Mouse (Mus musculus) small intestine, adult 2 months (tissue): ENCODE data around the gene Fchsd2. TPM values are rescaled to one million over a fixed set of nuclear protein-coding genes. Genes with fewer than 3 reads are reported as not detected.

Experiments
- H3K27ac ChIP-seq: fragments of 200-500 bp; 2 replicates; pipeline ENCODE4 v1.5.1; 2012; ENCODE audit warnings: low read depth, low read length, control low read depth, inconsistent platforms; ENCODE audit not compliant: insufficient read depth
- H3K27me3 ChIP-seq: fragments of 200-500 bp; 2 replicates; pipeline ENCODE4 v1.6.1; 2012; ENCODE audit warnings: mild to moderate bottlenecking, moderate library complexity, low read length, inconsistent platforms; ENCODE audit not compliant: control insufficient read depth, insufficient read depth
- H3K36me3 ChIP-seq: fragments of 200-500 bp; 2 replicates; pipeline ENCODE4 v1.6.1; 2012; ENCODE audit warnings: mild to moderate bottlenecking, low read length, control low read depth, inconsistent platforms; ENCODE audit not compliant: control insufficient read depth, insufficient read depth
- H3K4me1 ChIP-seq: fragments of 200-500 bp; 2 replicates; pipeline ENCODE4 v1.6.1; 2012; ENCODE audit warnings: low read length, inconsistent platforms, mixed read lengths; ENCODE audit not compliant: control insufficient read depth, insufficient read depth, insufficient read length
- H3K4me3 ChIP-seq: fragments of 200-500 bp; 2 replicates; pipeline ENCODE4 v1.5.1; 2012; ENCODE audit warnings: low read depth, mild to moderate bottlenecking, control low read depth, inconsistent platforms, low read length, moderate library complexity
- CTCF ChIP-seq: fragments of 200-500 bp; IDR thresholded peaks from 2 replicates; pipeline ENCODE4 v1.5.1; 2012; ENCODE audit warnings: low read depth, mild to moderate bottlenecking, control low read depth, inconsistent platforms, low read length, moderate library complexity, mixed read lengths; ENCODE audit not compliant: insufficient replicate concordance, insufficient read length; ENCODE audit errors: extremely low read depth
- POLR2A ChIP-seq: fragments of 200-500 bp; IDR thresholded peaks from 2 replicates; pipeline ENCODE4 v1.6.1; 2012; ENCODE audit warnings: low read depth, mild to moderate bottlenecking, control low read depth, inconsistent platforms, low read length, moderate library complexity
- WGBS: fragments of 180-500 bp; shearing (Covaris S2); methylation state at CpG from one replicate; pipeline ENCODE4 v1.1.7; 2018; 5-methylcytosine and 5-hydroxymethylcytosine counted together
- polyA plus RNA-seq: library from polyadenylated mRNA; depleted of rRNA; stranded (reverse); fragments of >200 nt; gene quantifications from 2 replicates; pipeline ENCODE4 v1.2.3, GENCODE M21; 2012

The Fchsd2 gene
- polyA plus RNA-seq, 1 experiment, result 6.9 TPM

DNA sequence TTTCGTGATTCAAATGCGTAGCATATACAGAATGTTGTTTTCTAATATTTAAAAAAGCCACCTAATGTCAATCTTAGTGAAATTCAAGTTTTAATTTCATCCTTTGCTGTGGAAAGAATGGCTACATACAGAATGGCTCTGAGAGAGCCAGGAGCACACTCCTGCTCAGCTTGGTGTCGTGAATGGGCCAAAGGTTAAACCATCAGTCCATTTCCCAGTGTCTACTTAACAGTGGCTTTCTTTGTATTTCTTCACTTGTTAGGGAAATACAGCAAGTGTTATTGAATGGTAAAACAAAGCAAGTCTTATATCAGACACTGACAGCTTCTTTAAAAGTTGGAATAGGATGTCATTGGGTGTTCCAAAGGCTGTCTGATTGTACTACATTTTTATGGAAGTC is 80.7 kb downstream of the Fchsd2 start:
- TF ChIP-seq CTCF, result no peak
- TF ChIP-seq POLR2A, result no peak
- no peak overlapping the region for H3K4me3 ChIP-seq
- 75% methylated on average over 3 of the region's 3 CpGs for WGBS

DNA sequence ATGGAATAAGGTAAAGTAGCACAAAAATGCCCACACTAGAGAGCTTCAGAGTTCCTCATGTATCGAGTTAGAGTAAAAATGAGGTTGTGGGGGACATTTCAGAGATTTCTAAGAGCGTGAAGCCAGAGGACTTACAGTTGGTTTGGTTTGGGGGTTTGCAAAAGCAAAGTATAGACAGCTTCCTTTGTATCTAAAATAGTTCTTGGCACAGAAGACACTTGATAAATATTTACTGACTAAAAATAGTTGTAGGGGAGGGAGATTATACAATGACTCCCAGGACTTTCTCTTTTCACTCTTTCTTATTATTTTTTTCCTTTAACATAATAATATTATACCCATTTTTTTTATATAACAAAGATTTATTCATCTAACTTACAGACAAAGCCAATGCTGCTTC is 86.1 kb downstream of the Fchsd2 start:
- WGBS, result 58% methylated on average over 2 of the region's 2 CpGs
- no peaks in the 10 kb centered on the region for H3K4me1 ChIP-seq
- TF ChIP-seq POLR2A, result no peak
- no peak for TF ChIP-seq CTCF
- H3K27ac ChIP-seq, result no peak overlapping the region
- H3K4me3 ChIP-seq, result no peak overlapping the region
- no peaks in the 10 kb centered on the region for H3K27me3 ChIP-seq
- peaks cover 9% of the 10 kb centered on the region; the same call in 1 of the 2 replicates for H3K36me3 ChIP-seq

More for the DNA sequence above, 80.7 kb downstream of the Fchsd2 start:
- no peak overlapping the region for H3K27ac ChIP-seq
- H3K27me3 ChIP-seq, result no peaks in the 10 kb centered on the region
- peaks cover 4% of the 10 kb centered on the region; the same call in 1 of the 2 replicates for H3K36me3 ChIP-seq
- no peaks in the 10 kb centered on the region for H3K4me1 ChIP-seq

DNA sequence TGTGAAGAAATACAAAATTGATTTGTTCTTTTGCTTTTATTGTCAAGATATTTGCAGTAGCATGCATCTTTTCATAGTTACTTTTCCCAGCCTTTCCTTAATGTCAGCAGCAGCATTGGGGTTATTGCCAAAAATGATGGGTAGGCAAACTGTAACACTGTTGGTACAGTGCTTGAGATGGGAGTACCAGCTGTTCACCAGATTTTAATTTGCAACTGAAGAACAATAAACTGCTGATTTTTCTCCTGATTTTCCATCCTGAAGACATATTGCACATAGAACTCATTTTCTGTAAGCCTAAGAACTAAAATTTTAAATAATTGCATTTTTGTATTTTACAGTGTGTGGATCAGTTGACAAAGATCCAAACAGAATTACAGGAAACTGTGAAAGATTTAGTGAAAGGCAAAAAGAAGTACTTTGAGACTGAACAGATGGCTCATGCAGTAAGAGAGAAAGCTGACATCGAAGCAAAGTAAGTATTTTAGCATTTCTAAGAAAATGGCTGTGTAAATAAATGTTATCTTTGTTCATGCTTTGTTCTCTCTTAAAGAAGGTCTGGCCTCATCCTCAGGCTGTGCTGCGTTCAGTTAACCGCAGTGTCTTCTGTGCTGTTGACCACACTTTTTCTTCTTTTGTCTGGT is 98.8 kb downstream of the Fchsd2 start:
- TF ChIP-seq CTCF, result no peak
- TF ChIP-seq POLR2A, result no peak
- Histone ChIP-seq H3K27ac (no peak overlapping the region), H3K4me1 (no peaks in the 10 kb centered on the region), H3K27me3 (no peaks in the 10 kb centered on the region), H3K36me3 (peaks cover 15% of the 10 kb centered on the region), H3K4me3 (no peak overlapping the region)
- 79% methylated on average over 3 of the region's 3 CpGs for WGBS

DNA sequence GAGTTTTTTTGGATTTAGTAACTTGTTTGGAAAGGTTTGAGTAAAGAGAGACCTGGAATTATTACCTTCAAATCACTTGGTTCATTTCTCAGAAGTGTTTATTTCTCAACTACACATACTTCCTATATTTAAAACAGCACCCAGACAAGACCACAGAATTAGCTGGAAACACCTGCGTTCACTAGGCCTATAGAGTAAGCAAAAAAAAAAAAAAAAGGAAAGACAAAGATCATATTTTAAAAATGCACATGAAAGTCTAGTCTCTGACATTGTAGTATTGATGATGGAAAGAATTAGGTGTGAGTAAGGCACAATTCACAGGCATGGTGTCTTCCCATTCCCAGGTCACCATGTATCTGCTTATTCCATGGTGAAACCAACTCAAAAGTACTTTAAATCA is 118.2 kb downstream of the Fchsd2 start:
- Histone ChIP-seq H3K4me1 (peaks cover 4% of the 10 kb centered on the region; the same call in 1 of the 2 replicates), H3K4me3 (no peak overlapping the region), H3K27ac (no peak overlapping the region), H3K36me3 (peaks cover 10% of the 10 kb centered on the region; the same call in 1 of the 2 replicates), H3K27me3 (no peaks in the 10 kb centered on the region)
- 91% methylated on average over 1 of the region's 1 CpGs for WGBS
- TF ChIP-seq POLR2A (no peak), CTCF (no peak)

DNA sequence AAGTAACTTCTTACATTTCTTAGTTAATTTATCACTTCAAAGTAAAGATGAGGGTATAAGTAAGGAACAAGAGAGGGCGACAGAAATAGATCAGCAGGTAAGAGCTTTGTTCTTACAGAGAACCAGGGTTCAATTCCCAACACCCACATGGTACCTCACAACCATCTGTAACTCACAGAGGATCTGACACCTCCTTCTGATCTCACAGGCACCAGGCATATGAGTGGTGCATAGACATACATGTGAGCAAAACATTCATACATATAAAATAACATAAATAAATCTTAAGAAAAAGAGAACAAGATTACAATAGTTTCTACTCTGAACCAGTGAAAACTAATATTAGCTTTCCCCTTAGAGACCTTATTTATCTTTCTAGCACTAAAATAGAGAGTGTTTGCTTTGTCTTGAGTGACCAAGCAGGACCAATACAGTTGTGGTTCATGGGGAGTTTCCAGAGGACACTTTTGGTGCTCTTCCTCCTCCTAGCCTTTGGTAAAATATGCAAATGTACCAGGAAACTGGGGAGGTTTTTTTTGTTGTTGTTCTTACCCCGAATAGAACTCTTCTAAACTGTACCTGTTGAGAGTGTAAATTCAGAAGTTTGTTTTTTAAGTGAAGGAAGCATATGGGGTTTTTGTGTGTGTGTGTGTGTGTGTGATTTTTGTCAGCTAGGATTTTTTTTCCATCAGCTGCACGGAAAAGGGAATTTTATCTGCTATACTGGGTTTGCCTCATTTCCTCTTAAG is 121.0 kb downstream of the Fchsd2 start:
- Histone ChIP-seq H3K36me3 (peaks cover 11% of the 10 kb centered on the region), H3K4me1 (peaks cover 4% of the 10 kb centered on the region; the same call in 1 of the 2 replicates), H3K27ac (peak overlapping the region; percentile 71; the same call in 1 of the 2 replicates), H3K4me3 (no peak overlapping the region), H3K27me3 (no peaks in the 10 kb centered on the region)
- TF ChIP-seq CTCF (no peak), POLR2A (no peak)
- 45% methylated on average over 3 of the region's 3 CpGs for WGBS

DNA sequence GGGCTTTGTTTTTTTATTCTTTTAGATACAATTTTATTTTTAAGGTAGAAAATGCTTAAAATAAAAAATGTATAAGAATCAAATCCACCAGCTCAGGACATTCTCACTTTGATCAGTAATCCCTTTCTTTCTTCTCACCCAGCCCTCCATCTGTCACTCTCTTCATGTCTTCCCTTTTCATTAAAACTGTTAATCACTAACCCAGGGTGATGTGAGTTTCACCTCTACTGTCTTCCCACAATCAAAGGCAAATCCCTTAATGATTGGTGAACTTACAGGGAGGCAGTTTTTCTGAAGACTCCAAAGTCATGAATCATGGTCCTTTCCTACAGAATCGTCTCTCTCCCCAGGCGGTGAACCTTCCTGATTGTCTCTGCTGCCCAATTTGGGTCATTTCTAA is 124.1 kb downstream of the Fchsd2 start:
- no peak for TF ChIP-seq CTCF
- no peak for TF ChIP-seq POLR2A

DNA sequence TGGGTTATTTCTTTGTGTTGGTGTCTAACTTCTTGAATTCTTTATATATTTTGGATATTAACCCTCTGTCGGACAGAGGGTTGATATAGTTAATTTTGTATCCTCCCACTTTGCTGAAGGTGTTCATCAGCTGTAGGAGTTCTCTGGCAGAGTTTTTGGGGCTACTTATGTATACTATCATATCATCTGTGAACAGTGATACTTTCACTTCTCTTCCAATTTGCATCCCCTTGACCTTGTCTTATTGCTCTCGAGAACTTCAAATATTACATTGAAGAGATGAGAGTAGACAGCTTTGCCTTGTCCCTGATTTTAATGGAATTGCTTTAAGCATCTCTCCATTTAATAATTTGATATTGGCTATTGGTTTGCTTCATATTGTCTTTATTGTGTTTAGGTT is 130.8 kb downstream of the Fchsd2 start:
- Histone ChIP-seq H3K4me1 (no peaks in the 10 kb centered on the region), H3K36me3 (0 out of 2 replicates have a peak, but pooled peaks cover 1% of the 10 kb centered on the region), H3K27me3 (no peaks in the 10 kb centered on the region), H3K4me3 (no peak overlapping the region), H3K27ac (no peak overlapping the region)
- TF ChIP-seq CTCF (no peak), POLR2A (no peak)
- WGBS, result 95% methylated on average over 2 of the region's 2 CpGs

More for the DNA sequence above, 124.1 kb downstream of the Fchsd2 start:
- no peak overlapping the region for H3K27ac ChIP-seq
- peaks cover 5% of the 10 kb centered on the region for H3K36me3 ChIP-seq
- no peaks in the 10 kb centered on the region for H3K27me3 ChIP-seq
- H3K4me3 ChIP-seq, result no peak overlapping the region
- peaks cover 4% of the 10 kb centered on the region; the same call in 1 of the 2 replicates for H3K4me1 ChIP-seq
- 94% methylated on average over 2 of the region's 2 CpGs for WGBS
